Mouse (Mus musculus) forebrain, postnatal 0 days (tissue): Measurements from ENCODE around the gene Fam71e1. TPM values are rescaled to one million over a fixed set of nuclear protein-coding genes. Genes with fewer than 3 reads are reported as not detected.

Experiments
- ATAC-seq: fragments of 200-750 bp; cut with Nextera tagmentation; 2 replicates; pipeline ENCODE4 v1.8.0; 2017; ENCODE audit warnings: mild to moderate bottlenecking, moderate library complexity
- DNase-seq: peaks from one replicate; pipeline ENCODE4 v3.0.0-alpha.2; 2015
- H3K27ac ChIP-seq: fragments of 300-500 bp; sonication (generic); 2 replicates; pipeline ENCODE4 v1.5.1; 2014; ENCODE audit warnings: low read depth, mild to moderate bottlenecking, antibody characterized with exemption, low read length, moderate library complexity, mixed read lengths
- H3K27me3 ChIP-seq: fragments of 300-500 bp; sonication (generic); 2 replicates; pipeline ENCODE4 v1.6.1; 2014; ENCODE audit warnings: mild to moderate bottlenecking, low read length, mixed read lengths; ENCODE audit not compliant: insufficient read depth
- H3K36me3 ChIP-seq: fragments of 300-500 bp; sonication (generic); 2 replicates; pipeline ENCODE4 v1.6.1; 2014; ENCODE audit warnings: mild to moderate bottlenecking, moderate library complexity; ENCODE audit not compliant: insufficient read depth
- H3K4me1 ChIP-seq: fragments of 300-500 bp; sonication (generic); 2 replicates; pipeline ENCODE4 v1.6.1; 2014; ENCODE audit warnings: antibody characterized with exemption; ENCODE audit not compliant: insufficient read depth
- H3K4me2 ChIP-seq: fragments of 300-500 bp; sonication (generic); 2 replicates; pipeline ENCODE4 v1.6.1; 2014; ENCODE audit warnings: low read depth, mild to moderate bottlenecking, moderate library complexity
- H3K4me3 ChIP-seq: fragments of 300-500 bp; sonication (generic); 2 replicates; pipeline ENCODE4 v1.5.1; 2014; ENCODE audit warnings: low read depth, low read length, mixed read lengths
- H3K9ac ChIP-seq: fragments of 300-500 bp; sonication (generic); 2 replicates; pipeline ENCODE4 v1.6.1; 2014; ENCODE audit warnings: mild to moderate bottlenecking
- H3K9me3 ChIP-seq: fragments of 300-500 bp; sonication (generic); 2 replicates; pipeline ENCODE4 v1.6.1; 2016; ENCODE audit warnings: low read length
- CTCF ChIP-seq: sonication (generic); IDR thresholded peaks from 2 replicates; pipeline ENCODE4 v1.5.1; 2016; ENCODE audit warnings: antibody characterized with exemption, control low read depth, low read depth
- WGBS: fragments of 180-500 bp; shearing (Covaris S2); extraction: QIAGEN DNeasy Blood & Tissue Kit; methylation state at CpG from one replicate; pipeline ENCODE4 v1.1.7; 2014; 5-methylcytosine and 5-hydroxymethylcytosine counted together
- polyA plus RNA-seq: library from polyadenylated mRNA; unstranded; fragments of >200 nt; fragmentation: Nextera tagmentation; extraction: Ambion mirVana; gene quantifications from 2 replicates; pipeline ENCODE4 v1.2.1, GENCODE M21; 2015
- total RNA-seq: library from RNA; depleted of rRNA; stranded (reverse); fragments of >200 nt; gene quantifications from 2 replicates; pipeline ENCODE4 v1.2.3, GENCODE M21; 2014; rRNA removed

Gene Fam71e1
- total RNA-seq, result 21.1 and 22.0 TPM in 2 replicates
- 23.1 and 27.2 TPM in 2 replicates for polyA plus RNA-seq

GRCm38 (mm10) chr7:44495992-44496770 is at the start of gene Fam71e1, which contains the start of gene Emc10:
Gene Fam71e1 (plus strand): TSS chr7:44496581.
Gene Emc10 (minus strand): TSS chr7:44496529.
- peak; percentile 36; the same call in 1 of the 2 replicates for TF ChIP-seq CTCF
- under 1% methylated on average over 58 of the region's 58 CpGs for WGBS

GRCm38 (mm10) chr7:44453256-44453655 is 43.1 kb upstream of the Fam71e1 start:
- Histone ChIP-seq H3K36me3 (peaks cover 53% of the 10 kb centered on the region), H3K27ac (no peak overlapping the region)

More at GRCm38 (mm10) chr7:44495992-44496770, at the start of gene Fam71e1, which contains the start of gene Emc10:
- peaks cover 17% of the 10 kb centered on the region for H3K4me1 ChIP-seq
- H3K9me3 ChIP-seq, result no peaks in the 10 kb centered on the region
- ATAC-seq (peak; percentile 97), DNase-seq (peak; percentile 100)
- no peaks in the 10 kb centered on the region for H3K27me3 ChIP-seq
- H3K4me2 ChIP-seq, result peak within 1 kb of the TSS; percentile 70
- peaks cover 22% of the 10 kb centered on the region for H3K36me3 ChIP-seq
- peak within 1 kb of the TSS; percentile 88 for H3K4me3 ChIP-seq
- H3K9ac ChIP-seq, result peak within 1 kb of the TSS; percentile 98
- H3K27ac ChIP-seq, result peak within 1 kb of the TSS; percentile 99

GRCm38 (mm10) chr7:44456302-44456701 is 40.1 kb upstream of the Fam71e1 start:
- no peak for TF ChIP-seq CTCF
- no peaks in the 10 kb centered on the region for H3K4me1 ChIP-seq
- no peaks in the 10 kb centered on the region for H3K9me3 ChIP-seq
- H3K27ac ChIP-seq, result no peak overlapping the region
- ATAC-seq, result no peak
- H3K4me2 ChIP-seq, result no peak overlapping the region
- no peak overlapping the region for H3K9ac ChIP-seq
- H3K4me3 ChIP-seq, result no peak overlapping the region
- 86% methylated on average over 1 of the region's 1 CpGs for WGBS
- no peaks in the 10 kb centered on the region for H3K27me3 ChIP-seq
- H3K36me3 ChIP-seq, result peaks cover 44% of the 10 kb centered on the region
- no peak for DNase-seq

More at GRCm38 (mm10) chr7:44453256-44453655, 43.1 kb upstream of the Fam71e1 start:
- no peak for TF ChIP-seq CTCF
- Histone ChIP-seq H3K9me3 (no peaks in the 10 kb centered on the region), H3K9ac (no peak overlapping the region), H3K4me2 (no peak overlapping the region), H3K27me3 (no peaks in the 10 kb centered on the region), H3K4me1 (no peaks in the 10 kb centered on the region), H3K4me3 (no peak overlapping the region)
- WGBS, result 22% methylated on average over 3 of the region's 3 CpGs
- ATAC-seq, result no peak; the same call in 1 of the 2 replicates
- no peak for DNase-seq

- H3K36me3 ChIP-seq, result peaks cover 62% of the 10 kb centered on the region
Observed at GRCm38 (mm10) chr7:44460067-44460466, 36.3 kb upstream of the Fam71e1 start.

GRCm38 (mm10) chr7:44460767-44461502 is 35.4 kb upstream of the Fam71e1 start:
- WGBS, result 88% methylated on average over 31 of the region's 31 CpGs
- Histone ChIP-seq H3K27ac (no peak overlapping the region), H3K9ac (no peak overlapping the region), H3K27me3 (no peaks in the 10 kb centered on the region), H3K36me3 (peaks cover 62% of the 10 kb centered on the region), H3K4me1 (peaks cover 15% of the 10 kb centered on the region), H3K4me2 (no peak overlapping the region), H3K9me3 (no peaks in the 10 kb centered on the region), H3K4me3 (no peak overlapping the region)
- no peak for TF ChIP-seq CTCF
- ATAC-seq (no peak), DNase-seq (no peak)

More at GRCm38 (mm10) chr7:44460067-44460466, 36.3 kb upstream of the Fam71e1 start:
- no peak for TF ChIP-seq CTCF
- peaks cover 15% of the 10 kb centered on the region for H3K4me1 ChIP-seq
- no peak overlapping the region for H3K4me2 ChIP-seq
- no peaks in the 10 kb centered on the region for H3K27me3 ChIP-seq
- no peak overlapping the region for H3K4me3 ChIP-seq
- H3K27ac ChIP-seq, result no peak overlapping the region
- DNase-seq (no peak), ATAC-seq (no peak)
- 83% methylated on average over 6 of the region's 6 CpGs for WGBS
- no peak overlapping the region for H3K9ac ChIP-seq
- H3K9me3 ChIP-seq, result no peaks in the 10 kb centered on the region

- H3K9ac ChIP-seq, result no peak overlapping the region
- 82% methylated on average over 57 of the region's 57 CpGs for WGBS
- H3K36me3 ChIP-seq, result peaks cover 62% of the 10 kb centered on the region
- no peak overlapping the region for H3K27ac ChIP-seq
- no peaks in the 10 kb centered on the region for H3K9me3 ChIP-seq
- no peak overlapping the region for H3K4me3 ChIP-seq
- DNase-seq, result no peak
- no peaks in the 10 kb centered on the region for H3K27me3 ChIP-seq
- no peak overlapping the region for H3K4me2 ChIP-seq
- ATAC-seq, result no peak
- no peak for TF ChIP-seq CTCF
- H3K4me1 ChIP-seq, result peaks cover 15% of the 10 kb centered on the region
Observed at GRCm38 (mm10) chr7:44461503-44462217, 34.7 kb upstream of the Fam71e1 start.
